Mouse (Mus musculus) cortical plate, adult 2 months (tissue): ENCODE data around the gene Ahctf1. TPM values are rescaled to one million over a fixed set of nuclear protein-coding genes. Genes with fewer than 3 reads are reported as not detected.

Experiments
- H3K27ac ChIP-seq: fragments of 200-500 bp; 2 replicates; pipeline ENCODE4 v1.5.1; 2012; ENCODE audit warnings: low read length, control low read depth, inconsistent platforms; ENCODE audit not compliant: insufficient read depth
- H3K4me1 ChIP-seq: fragments of 200-500 bp; 2 replicates; pipeline ENCODE4 v1.6.1; 2011; ENCODE audit warnings: low read length; ENCODE audit not compliant: control insufficient read depth, insufficient read depth
- H3K4me3 ChIP-seq: fragments of 200-500 bp; 2 replicates; pipeline ENCODE4 v1.5.1; 2011; ENCODE audit warnings: mild to moderate bottlenecking, low read length, control low read depth; ENCODE audit not compliant: insufficient read depth
- CTCF ChIP-seq: fragments of 200-500 bp; IDR thresholded peaks from 2 replicates; pipeline ENCODE4 v1.5.1; 2011; ENCODE audit warnings: mild to moderate bottlenecking, control low read depth, low read length; ENCODE audit not compliant: insufficient read depth; ENCODE audit errors: extremely low read depth
- POLR2A ChIP-seq: fragments of 200-500 bp; IDR thresholded peaks from 2 replicates; pipeline ENCODE4 v1.6.1; 2011; ENCODE audit warnings: mild to moderate bottlenecking, low read length, control low read depth; ENCODE audit not compliant: insufficient read depth; ENCODE audit errors: extremely low read depth
- polyA plus RNA-seq: library from polyadenylated mRNA; depleted of rRNA; stranded (reverse); fragments of >200 nt; gene quantifications from 2 replicates; pipeline ENCODE4 v1.2.3, GENCODE M21; 2012

Gene Ahctf1
- polyA plus RNA-seq, 1 experiment = 26.2 TPM

DNA sequence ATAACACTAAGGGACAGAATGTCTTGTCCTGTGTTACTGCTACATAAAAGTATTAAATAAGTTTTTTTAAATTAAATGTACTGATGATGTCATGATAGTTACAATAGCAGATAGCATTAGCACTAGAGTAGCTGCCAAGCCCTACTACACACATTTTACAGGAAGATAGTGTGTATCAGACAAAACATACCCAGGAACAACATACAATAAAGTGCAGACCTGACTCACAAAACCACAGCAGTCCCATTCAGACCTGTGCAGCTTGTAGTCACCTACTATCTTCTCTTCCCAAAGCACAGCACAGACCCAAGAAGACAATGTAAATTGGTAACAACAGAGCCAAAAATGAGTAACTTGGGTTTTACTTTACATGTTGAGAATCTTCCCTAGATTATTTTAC is 47.0 kb downstream of the Ahctf1 start:
- Histone ChIP-seq H3K4me1 (no peaks in the 10 kb centered on the region), H3K4me3 (no peak overlapping the region), H3K27ac (no peak overlapping the region)
- TF ChIP-seq CTCF (no peak), POLR2A (no peak)

- Histone ChIP-seq H3K4me3 (no peak overlapping the region), H3K27ac (no peak overlapping the region), H3K4me1 (no peaks in the 10 kb centered on the region)
- no peak for TF ChIP-seq POLR2A
- no peak for TF ChIP-seq CTCF
Observed at GRCm38 (mm10) chr1:179753006-179753405, 50.5 kb downstream of the Ahctf1 start.

DNA sequence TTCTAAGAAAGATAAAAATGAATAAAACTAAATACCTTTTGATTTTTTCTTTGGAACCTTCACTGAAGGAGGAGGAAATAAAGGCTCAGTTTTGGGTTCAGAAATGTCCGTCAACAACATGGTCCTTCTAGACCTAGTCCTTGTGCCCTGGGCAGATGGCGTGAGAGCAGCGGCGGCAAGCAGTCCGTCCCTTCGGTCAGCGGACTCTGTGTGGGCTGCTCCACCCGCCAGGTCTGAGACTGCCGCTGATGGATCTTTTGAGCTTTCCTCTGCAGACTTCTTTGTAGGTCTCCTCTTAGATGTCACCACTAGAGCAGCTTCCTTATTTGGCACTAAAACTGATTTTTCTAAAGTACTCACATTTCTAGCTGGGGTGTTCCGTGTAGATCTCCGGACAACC is 51.2 kb downstream of the Ahctf1 start:
- TF ChIP-seq CTCF (no peak), POLR2A (no peak)
- Histone ChIP-seq H3K4me3 (no peak overlapping the region), H3K27ac (no peak overlapping the region), H3K4me1 (no peaks in the 10 kb centered on the region)

- no peak within 1 kb of the TSS for H3K4me3 ChIP-seq
- no peak for TF ChIP-seq POLR2A
- no peak for TF ChIP-seq CTCF
- H3K4me1 ChIP-seq = no peaks in the 10 kb centered on the region
- no peak within 1 kb of the TSS for H3K27ac ChIP-seq
Observed at GRCm38 (mm10) chr1:179745171-179745570, 58.3 kb downstream of the Ahctf1 start, which contains the start of gene Kif28. Gene Kif28 (minus strand): TSS chr1:179745271.

DNA sequence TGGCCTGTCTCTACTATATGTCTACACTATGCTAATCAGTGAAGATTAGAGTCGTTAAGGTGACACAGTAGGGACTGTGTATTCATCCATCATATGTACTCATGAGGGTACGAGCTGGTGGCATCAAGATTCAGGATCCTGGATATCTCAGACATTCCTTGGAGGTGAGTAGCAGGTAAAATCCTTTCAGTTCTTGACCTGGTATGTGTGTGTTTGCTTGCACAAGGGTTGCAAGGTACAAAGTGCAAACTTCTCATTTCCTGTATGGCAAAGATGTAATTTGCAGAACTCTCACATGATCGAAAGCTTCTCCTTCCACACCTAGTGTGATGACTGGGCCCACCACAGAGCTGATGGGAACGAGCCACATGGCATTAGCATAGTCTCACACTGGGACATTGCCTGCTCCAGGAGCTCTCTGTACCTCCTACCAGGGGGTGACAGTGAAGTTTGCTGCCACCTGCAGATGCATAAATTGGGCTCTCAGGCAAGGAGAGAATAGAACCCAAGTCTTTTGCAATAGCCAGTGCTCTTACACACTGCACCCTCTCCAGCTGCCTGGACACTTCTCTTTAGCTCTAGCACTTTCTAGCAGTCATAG is 59.8 kb downstream of the Ahctf1 start:
- H3K4me3 ChIP-seq = no peak overlapping the region
- no peak for TF ChIP-seq CTCF
- no peak for TF ChIP-seq POLR2A
- no peaks in the 10 kb centered on the region for H3K4me1 ChIP-seq
- no peak overlapping the region for H3K27ac ChIP-seq

DNA sequence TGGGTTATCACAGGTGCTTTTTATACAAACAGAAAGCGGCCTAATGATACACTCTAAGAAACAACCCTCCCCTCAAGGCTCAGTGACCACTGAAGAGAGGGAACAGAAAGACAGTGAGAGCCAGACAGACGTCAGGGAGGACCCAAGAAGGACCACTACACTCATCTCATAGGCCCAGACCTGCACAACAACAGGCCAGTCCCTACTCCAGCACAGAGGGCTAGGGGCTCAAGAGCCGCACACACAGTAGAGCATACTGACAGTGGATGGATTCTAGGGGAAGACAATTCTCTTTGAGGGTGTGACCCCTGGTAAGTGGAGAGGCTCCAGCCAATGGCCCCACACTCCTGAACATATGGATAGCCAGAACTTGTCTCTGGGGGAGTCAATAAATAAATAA is 67.0 kb downstream of the Ahctf1 start:
- H3K4me1 ChIP-seq = no peaks in the 10 kb centered on the region
- TF ChIP-seq CTCF = no peak
- TF ChIP-seq POLR2A = no peak
- H3K27ac ChIP-seq = no peak overlapping the region
- H3K4me3 ChIP-seq = no peak overlapping the region

DNA sequence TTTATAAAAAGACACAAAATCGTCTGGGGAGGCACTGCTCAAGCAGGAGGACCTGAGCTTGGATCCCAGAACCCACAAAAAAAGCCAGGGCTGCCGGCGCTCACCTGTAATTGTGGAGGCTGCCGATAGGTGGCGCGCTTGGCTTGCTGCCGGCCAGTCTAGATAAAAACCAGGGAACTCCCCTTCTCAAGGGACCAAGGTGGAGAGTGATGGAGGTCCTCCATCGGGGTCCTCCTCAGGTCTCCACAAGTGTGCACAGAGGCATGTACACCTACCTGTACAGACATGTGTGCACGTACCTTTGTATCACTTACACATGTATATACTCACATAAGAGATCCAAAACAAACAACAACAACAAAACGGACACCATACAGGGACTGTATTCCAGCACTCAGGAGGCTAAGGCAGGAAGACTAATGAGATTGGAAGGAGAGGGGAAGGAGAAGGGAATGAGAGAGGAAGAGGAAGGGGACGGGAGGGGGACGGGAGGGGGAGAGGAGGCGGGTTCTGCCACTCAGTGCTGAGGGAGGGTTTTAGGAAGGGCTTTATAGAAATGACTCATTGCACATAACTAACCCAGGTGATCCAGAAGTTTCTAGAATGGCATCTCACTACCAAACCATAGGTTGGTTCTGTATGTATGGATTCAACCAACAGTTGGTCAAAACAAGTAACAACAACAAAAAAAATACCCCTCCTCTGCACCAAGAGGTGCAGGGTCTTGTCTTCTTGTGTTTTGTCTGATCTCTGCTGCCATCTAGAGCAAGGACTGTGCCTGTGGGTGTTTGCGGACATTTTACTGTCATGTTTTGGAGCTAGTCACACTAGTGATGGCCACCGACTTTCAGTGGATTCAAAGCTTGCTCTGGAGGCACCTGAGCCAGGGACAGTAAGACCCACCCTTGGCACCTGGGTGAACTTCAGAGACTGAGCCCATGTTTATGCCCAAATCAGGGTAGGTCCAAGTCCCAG is 68.7 kb downstream of the Ahctf1 start:
- TF ChIP-seq POLR2A = no peak
- TF ChIP-seq CTCF = peak; percentile 53
- Histone ChIP-seq H3K4me3 (no peak overlapping the region), H3K4me1 (no peaks in the 10 kb centered on the region), H3K27ac (no peak overlapping the region)

- TF ChIP-seq POLR2A = no peak
- TF ChIP-seq CTCF = no peak
- Histone ChIP-seq H3K27ac (no peak overlapping the region), H3K4me3 (no peak overlapping the region), H3K4me1 (no peaks in the 10 kb centered on the region)
Observed at GRCm38 (mm10) chr1:179731391-179731790, 72.1 kb downstream of the Ahctf1 start.

- TF ChIP-seq POLR2A (no peak), CTCF (no peak)
- no peaks in the 10 kb centered on the region for H3K4me1 ChIP-seq
- H3K4me3 ChIP-seq = no peak overlapping the region
- H3K27ac ChIP-seq = no peak overlapping the region
Observed at GRCm38 (mm10) chr1:179728661-179729060, 74.8 kb downstream of the Ahctf1 start.

- Histone ChIP-seq H3K4me1 (no peaks in the 10 kb centered on the region), H3K4me3 (no peak overlapping the region), H3K27ac (no peak overlapping the region)
- no peak for TF ChIP-seq CTCF
- no peak for TF ChIP-seq POLR2A
Observed at GRCm38 (mm10) chr1:179722811-179723469, 80.5 kb downstream of the Ahctf1 start.
